Mouse (Mus musculus): ENCODE measurements around the gene Tcf20.

DNA sequence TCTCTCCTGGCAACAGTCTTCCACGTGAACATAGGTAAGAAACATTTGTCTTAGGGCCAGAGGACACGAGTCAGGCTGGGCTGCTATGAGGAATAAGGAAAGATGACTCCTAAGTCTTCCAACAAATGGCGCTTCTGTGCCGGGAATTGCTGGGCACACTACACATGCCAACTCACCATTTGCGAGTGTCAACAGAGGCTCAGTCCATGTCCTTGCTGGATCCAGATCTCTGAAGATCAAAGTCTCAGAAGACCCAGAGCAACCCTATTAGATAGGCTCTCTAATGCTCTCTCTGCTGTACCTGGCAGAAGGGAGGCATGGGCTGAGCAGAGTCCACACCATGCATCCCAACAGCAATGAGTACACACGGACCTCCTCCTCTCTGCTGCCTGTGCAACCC, 222.8 kb downstream of the Tcf20 start:
- TF ChIP-seq CTCF (IDR thresholded peaks at IDR 0.05; ENCODE audit: low read depth, low read length) (no peak), TAL1 (conservative IDR thresholded peaks at IDR 0.05; ENCODE audit: low read depth, low read length) (no peak)
